Mouse (Mus musculus): Measurements from ENCODE around the gene Tmem191c. TPM values are rescaled to one million over a fixed set of nuclear protein-coding genes. Genes with fewer than 3 reads are reported as not detected.

The Tmem191c gene
- total and polyA plus RNA-seq, 3 experiments: 1.1 to 6.7 (median 1.5) TPM

- H3K79me2 ChIP-seq (replicated peaks; ENCODE audit: control insufficient read depth, insufficient read depth, low read length): no peaks in the 10 kb centered on the region
- DNase-seq: no peak
- H3K4me1 ChIP-seq (ENCODE audit: control insufficient read depth, insufficient read depth, low read length): no peaks in the 10 kb centered on the region
- no peak overlapping the region for H3K27ac ChIP-seq
- intact Hi-C loops (cut with DNase I): loop anchor here (1.0 to 10.0 kb wide), 2 partner anchors 60 to 375 kb away; partner anchors contain the start of gene Ppm1f
- H3K27me3 ChIP-seq (ENCODE audit: control insufficient read depth, insufficient read depth, low read length): no peaks in the 10 kb centered on the region
- WGBS: 92% methylated on average over 5 of the region's 5 CpGs
- no peak overlapping the region for H3K4me3 ChIP-seq
- no peaks in the 10 kb centered on the region for H3K36me3 ChIP-seq (ENCODE audit: control insufficient read depth, insufficient read depth, low read length)
- no peak for TF ChIP-seq EP300 (IDR thresholded peaks at IDR 0.05; ENCODE audit: insufficient read depth, low read depth, low read length)
- no peak for TF ChIP-seq CTCF (IDR thresholded peaks at IDR 0.05)
- TF ChIP-seq POLR2A (IDR thresholded peaks at IDR 0.05; ENCODE audit: insufficient read depth, low read depth, low read length): no peak
- H3K9ac ChIP-seq (ENCODE audit: low read depth, low read length): no peak overlapping the region
Observed at GRCm38 (mm10) chr16:17269872-17270271, 6.0 kb upstream of the Tmem191c start.

- no peaks in the 10 kb centered on the region for H3K4me1 ChIP-seq (ENCODE audit: control insufficient read depth, insufficient read depth, low read length)
- intact Hi-C loops (cut with DNase I): loop anchor here (10.0 kb wide), 1 partner anchor 376 kb away; the partner anchor contains the start of gene Ppm1f
- H3K4me3 ChIP-seq: no peak overlapping the region
- H3K9ac ChIP-seq (ENCODE audit: low read depth, low read length): no peak overlapping the region
- H3K36me3 ChIP-seq (ENCODE audit: control insufficient read depth, insufficient read depth, low read length): no peaks in the 10 kb centered on the region
- H3K27ac ChIP-seq: no peak overlapping the region
- peak; percentile 40 to 63 for DNase-seq
- 62% methylated on average over 4 of the region's 4 CpGs for WGBS
- TF ChIP-seq EP300 (IDR thresholded peaks at IDR 0.05; ENCODE audit: insufficient read depth, low read depth, low read length) (no peak), POLR2A (IDR thresholded peaks at IDR 0.05; ENCODE audit: insufficient read depth, low read depth, low read length) (no peak), CTCF (IDR thresholded peaks at IDR 0.05) (peak; percentile 77)
- H3K27me3 ChIP-seq (ENCODE audit: control insufficient read depth, insufficient read depth, low read length): no peaks in the 10 kb centered on the region
- H3K79me2 ChIP-seq (replicated peaks; ENCODE audit: control insufficient read depth, insufficient read depth, low read length): no peaks in the 10 kb centered on the region
Observed at GRCm38 (mm10) chr16:17271124-17271523, 4.8 kb upstream of the Tmem191c start.

- no peak for TF ChIP-seq CTCF (IDR thresholded peaks at IDR 0.05)
- no peak for TF ChIP-seq POLR2A (IDR thresholded peaks at IDR 0.05; ENCODE audit: insufficient read depth, low read depth, low read length)
- no peak for TF ChIP-seq EP300 (IDR thresholded peaks at IDR 0.05; ENCODE audit: insufficient read depth, low read depth, low read length)
- H3K27me3 ChIP-seq (ENCODE audit: control insufficient read depth, insufficient read depth, low read length): no peaks in the 10 kb centered on the region
- no peak for DNase-seq
- intact Hi-C loops (cut with DNase I): loop anchor here (10.0 kb wide), 1 partner anchor 377 kb away; the partner anchor contains the start of gene Ppm1f
- H3K4me1 ChIP-seq (ENCODE audit: control insufficient read depth, insufficient read depth, low read length): peaks cover 1% of the 10 kb centered on the region; the same call in 1 of the 2 replicates
- WGBS: 72% methylated on average over 6 of the region's 6 CpGs
- no peak overlapping the region for H3K9ac ChIP-seq (ENCODE audit: low read depth, low read length)
- H3K79me2 ChIP-seq (replicated peaks; ENCODE audit: control insufficient read depth, insufficient read depth, low read length): no peaks in the 10 kb centered on the region
- H3K27ac ChIP-seq: no peak overlapping the region
- H3K36me3 ChIP-seq (ENCODE audit: control insufficient read depth, insufficient read depth, low read length): no peaks in the 10 kb centered on the region
- no peak overlapping the region for H3K4me3 ChIP-seq
Observed at GRCm38 (mm10) chr16:17271856-17272255, 4.0 kb upstream of the Tmem191c start.

DNA sequence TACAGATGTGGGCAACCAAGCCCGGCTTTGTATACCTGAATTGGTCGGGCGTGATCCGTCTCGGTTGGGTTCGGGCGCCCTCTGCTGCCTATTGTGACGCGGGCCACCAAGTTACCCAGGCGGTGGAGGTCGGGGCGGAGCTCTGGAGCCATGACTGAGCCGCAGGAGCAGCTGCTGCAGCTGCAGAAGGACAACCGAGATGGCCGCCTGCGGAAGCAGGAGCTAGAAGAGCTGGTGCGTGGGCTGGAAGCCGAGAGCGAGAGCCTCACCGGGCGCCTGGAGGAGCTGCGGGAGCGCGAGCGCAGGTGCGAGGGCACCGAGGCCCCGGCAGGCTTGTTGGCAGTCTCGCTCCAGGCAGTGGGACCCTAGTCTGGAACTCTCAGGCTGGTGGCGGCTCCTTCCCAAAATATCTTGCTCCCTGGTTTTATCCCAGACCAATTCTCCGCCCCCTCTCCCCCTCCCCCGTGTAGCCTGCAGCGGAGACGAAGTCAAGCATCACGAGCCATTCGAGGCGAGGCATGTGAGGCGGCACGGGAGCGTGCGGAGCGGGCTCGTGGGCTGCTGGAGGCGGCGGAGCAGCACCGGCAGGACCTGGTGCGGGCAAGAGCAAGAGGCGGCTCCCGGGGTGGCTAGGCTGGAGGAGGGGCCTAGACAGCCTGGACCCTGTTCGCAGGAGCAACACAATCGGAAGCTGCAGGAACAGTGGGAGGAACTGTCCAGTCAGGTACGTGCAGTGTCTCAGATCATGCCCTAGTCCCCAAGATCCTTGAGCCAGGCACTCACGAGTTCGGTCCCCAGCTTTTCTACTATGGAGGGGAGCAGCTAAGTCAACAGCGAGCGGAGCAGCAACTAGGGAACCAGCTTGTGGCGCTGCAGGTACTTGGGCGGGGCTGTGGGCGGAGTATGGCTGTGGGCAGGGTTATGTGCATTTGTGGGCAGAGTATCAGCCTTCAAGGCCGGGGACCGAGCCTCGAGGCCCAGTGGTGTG lies 581 bp downstream of the Tmem191c start:
- WGBS: under 1% methylated on average over 61 of the region's 62 CpGs
- H3K9ac ChIP-seq (ENCODE audit: low read depth, low read length): peak overlapping the region; percentile 66
- intact Hi-C loops (cut with DNase I): loop anchor here (1.0 to 10.0 kb wide), 4 partner anchors 66 to 382 kb away; partner anchors contain the start of genes Ppm1f and Sdf2l1

GRCm38 (mm10) chr16:17277342-17278211 lies 1.7 kb downstream of the Tmem191c start:
- peaks cover 1% of the 10 kb centered on the region; the same call in 1 of the 2 replicates for H3K4me1 ChIP-seq (ENCODE audit: control insufficient read depth, insufficient read depth, low read length)
- H3K27me3 ChIP-seq (ENCODE audit: control insufficient read depth, insufficient read depth, low read length): no peaks in the 10 kb centered on the region
- H3K27ac ChIP-seq: no peak overlapping the region
- intact Hi-C loops (cut with DNase I): loop anchor here (5.0 to 10.0 kb wide), 3 partner anchors 125 to 383 kb away; partner anchors contain the start of genes Ppm1f and Sdf2l1
- WGBS: 18% methylated on average over 61 of the region's 61 CpGs
- H3K4me3 ChIP-seq: peak overlapping the region; percentile 9
- DNase-seq: peak; percentile 27 to 33
- H3K36me3 ChIP-seq (ENCODE audit: control insufficient read depth, insufficient read depth, low read length): no peaks in the 10 kb centered on the region
- H3K9ac ChIP-seq (ENCODE audit: low read depth, low read length): no peak overlapping the region; the same call in 1 of the 2 replicates
- TF ChIP-seq CTCF (IDR thresholded peaks at IDR 0.05) (no peak), POLR2A (IDR thresholded peaks at IDR 0.05; ENCODE audit: insufficient read depth, low read depth, low read length) (no peak), EP300 (IDR thresholded peaks at IDR 0.05; ENCODE audit: insufficient read depth, low read depth, low read length) (no peak)
- no peaks in the 10 kb centered on the region for H3K79me2 ChIP-seq (replicated peaks; ENCODE audit: control insufficient read depth, insufficient read depth, low read length)

More for the DNA sequence above, 581 bp downstream of the Tmem191c start:
- Histone ChIP-seq H3K4me1 (ENCODE audit: control insufficient read depth, insufficient read depth, low read length) (peaks cover 1% of the 10 kb centered on the region; the same call in 1 of the 2 replicates), H3K27me3 (ENCODE audit: control insufficient read depth, insufficient read depth, low read length) (no peaks in the 10 kb centered on the region), H3K4me3 (peak overlapping the region; percentile 70), H3K79me2 (replicated peaks; ENCODE audit: control insufficient read depth, insufficient read depth, low read length) (no peaks in the 10 kb centered on the region), H3K36me3 (ENCODE audit: control insufficient read depth, insufficient read depth, low read length) (no peaks in the 10 kb centered on the region), H3K27ac (peak overlapping the region; percentile 38; the same call in 1 of the 2 replicates)
- DNase-seq: peak; percentile 93 to 94
- TF ChIP-seq POLR2A (IDR thresholded peaks at IDR 0.05; ENCODE audit: insufficient read depth, low read depth, low read length) (peak; percentile 38; the same call in 1 of the 2 replicates), EP300 (IDR thresholded peaks at IDR 0.05; ENCODE audit: insufficient read depth, low read depth, low read length) (peak; percentile 67; the same call in 1 of the 2 replicates), CTCF (IDR thresholded peaks at IDR 0.05) (peak; percentile 93; the same call in 1 of the 2 replicates)

All from heart, adult 2 months (tissue).